Mouse (Mus musculus) embryonic facial prominence, embryonic 15.5 days (tissue): ENCODE measurements around the gene Pcnp. TPM values are rescaled to one million over a fixed set of nuclear protein-coding genes. Genes with fewer than 3 reads are reported as not detected.
"Not testable (repeated sequence)": the region's sequence is repeated elsewhere in the genome, so short reads cannot be mapped to it uniquely, and the experiment has no call there.

ENCODE experiments used
- ATAC-seq: fragments of 200-750 bp; cut with Nextera tagmentation; 2 replicates; pipeline ENCODE4 v1.8.0; 2017; ENCODE audit warnings: low read depth, moderate TSS enrichment; ENCODE audit not compliant: insufficient number of reproducible peaks, low FRiP score, low TSS enrichment
- H3K27ac ChIP-seq: fragments of 300-500 bp; sonication (generic); replicated peaks from 2 replicates; pipeline ENCODE4 v1.5.1; 2015; ENCODE audit warnings: mild to moderate bottlenecking, inconsistent platforms
- H3K27me3 ChIP-seq: fragments of 300-500 bp; sonication (generic); 2 replicates; pipeline ENCODE4 v1.6.1; 2015; ENCODE audit warnings: inconsistent platforms
- H3K36me3 ChIP-seq: fragments of 300-500 bp; sonication (generic); 2 replicates; pipeline ENCODE4 v1.6.1; 2015; ENCODE audit warnings: mild to moderate bottlenecking, inconsistent platforms
- H3K4me1 ChIP-seq: fragments of 300-500 bp; sonication (generic); 2 replicates; pipeline ENCODE4 v1.6.1; 2015; ENCODE audit warnings: inconsistent platforms
- H3K4me2 ChIP-seq: fragments of 300-500 bp; sonication (generic); replicated peaks from 2 replicates; pipeline ENCODE4 v1.6.1; 2015; ENCODE audit warnings: mild to moderate bottlenecking, inconsistent platforms
- H3K4me3 ChIP-seq: fragments of 300-500 bp; sonication (generic); replicated peaks from 2 replicates; pipeline ENCODE4 v1.5.1; 2015; ENCODE audit warnings: mild to moderate bottlenecking, inconsistent platforms
- H3K9ac ChIP-seq: fragments of 300-500 bp; sonication (generic); 2 replicates; pipeline ENCODE4 v1.6.1; 2015; ENCODE audit warnings: inconsistent platforms
- H3K9me3 ChIP-seq: fragments of 300-500 bp; sonication (generic); replicated peaks from 2 replicates; pipeline ENCODE4 v1.6.1; 2016; ENCODE audit warnings: inconsistent platforms
- WGBS: fragments of 180-500 bp; shearing (Covaris S2); methylation state at CpG from one replicate; pipeline ENCODE4 v1.1.7; 2015; 5-methylcytosine and 5-hydroxymethylcytosine counted together
- polyA plus RNA-seq: library from polyadenylated mRNA; unstranded; fragments of >200 nt; fragmentation: Nextera tagmentation; extraction: Ambion mirVana; gene quantifications from 2 replicates; pipeline ENCODE4 v1.2.1, GENCODE M21; 2015

Gene Pcnp
- 211 and 218 TPM in 2 replicates for polyA plus RNA-seq

GRCm38 (mm10) chr16:56029661-56030082, at the start of gene Pcnp:
Gene Pcnp, minus strand, starts transcription at chr16:56029739.
- H3K9ac ChIP-seq, result peak within 1 kb of the TSS; percentile 85
- peak within 1 kb of the TSS; percentile 79 for H3K4me3 ChIP-seq
- peak within 1 kb of the TSS; percentile 62 for H3K4me2 ChIP-seq
- ATAC-seq, result peak; percentile 99
- H3K36me3 ChIP-seq, result peaks cover 27% of the 10 kb centered on the region
- peaks cover 15% of the 10 kb centered on the region for H3K4me1 ChIP-seq
- WGBS, result 1% methylated on average over 39 of the region's 39 CpGs
- H3K27me3 ChIP-seq, result no peaks in the 10 kb centered on the region
- no peaks in the 10 kb centered on the region for H3K9me3 ChIP-seq
- H3K27ac ChIP-seq, result peak within 1 kb of the TSS; percentile 85

- Histone ChIP-seq H3K27ac (peak overlapping the region; percentile 94), H3K4me3 (peak overlapping the region; percentile 86), H3K27me3 (no peaks in the 10 kb centered on the region), H3K36me3 (no peaks in the 10 kb centered on the region; the same call in 1 of the 2 replicates), H3K4me1 (peaks cover 11% of the 10 kb centered on the region; the same call in 1 of the 2 replicates), H3K9ac (peak overlapping the region; percentile 71), H3K9me3 (no peaks in the 10 kb centered on the region), H3K4me2 (peak overlapping the region; percentile 51)
- 10% methylated on average over 11 of the region's 11 CpGs for WGBS
- no peak for ATAC-seq
These were observed 46.8 kb upstream of the Pcnp start for GRCm38 (mm10) chr16:56076121-56076869.

DNA sequence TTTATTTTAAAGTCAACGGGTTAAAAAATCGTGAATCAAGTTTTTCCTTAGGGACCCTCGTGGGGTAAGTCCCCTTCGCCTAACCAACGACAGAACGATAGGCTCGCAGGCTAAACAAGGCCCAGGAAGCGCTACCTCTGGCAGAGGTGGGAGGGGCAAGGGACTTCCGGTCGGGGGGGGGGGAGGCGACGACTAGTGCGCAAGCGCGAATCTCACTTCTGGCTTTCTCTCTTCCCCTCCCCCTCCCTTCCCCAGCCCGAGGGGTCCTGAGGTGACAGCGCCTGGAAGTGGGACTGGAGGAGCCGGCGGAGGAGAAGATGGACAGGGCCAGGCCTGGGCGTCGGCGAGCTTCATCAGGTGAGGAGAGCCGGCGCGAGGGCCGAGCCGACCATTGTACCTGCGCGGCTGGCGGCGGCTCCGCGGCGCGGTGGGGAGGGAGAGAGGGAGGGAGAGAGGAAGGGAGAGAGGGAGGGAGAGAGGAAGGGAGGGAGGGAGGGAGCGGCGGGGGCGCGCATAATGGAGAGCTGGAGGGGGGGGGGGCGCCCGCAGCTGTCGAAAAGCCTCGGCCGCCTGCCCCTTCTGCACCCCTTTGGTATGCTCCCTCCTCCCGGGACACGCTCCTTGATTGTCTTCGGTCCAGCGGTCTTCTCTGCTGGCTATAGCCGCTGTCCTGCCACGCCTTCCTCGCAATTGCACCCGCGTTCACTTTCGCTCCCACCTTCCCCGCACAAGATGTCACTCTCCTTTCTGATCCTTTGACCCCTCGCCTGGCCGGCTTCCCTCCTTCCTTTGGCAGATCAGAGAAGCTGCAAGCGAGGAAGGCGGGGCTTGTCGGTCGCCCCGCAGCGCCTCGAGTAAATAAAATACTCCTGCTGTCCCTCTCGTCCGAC, 45.9 kb upstream of the Pcnp start:
- no peaks in the 10 kb centered on the region for H3K36me3 ChIP-seq
- H3K27me3 ChIP-seq, result no peaks in the 10 kb centered on the region
- WGBS, result under 1% methylated on average over 48 of the region's 66 CpGs
- H3K4me1 ChIP-seq, result peaks cover 11% of the 10 kb centered on the region; the same call in 1 of the 2 replicates
- peak overlapping the region; percentile 71 for H3K9ac ChIP-seq
- H3K4me3 ChIP-seq, result peak overlapping the region; percentile 86
- H3K9me3 ChIP-seq, result no peaks in the 10 kb centered on the region
- H3K4me2 ChIP-seq, result peak overlapping the region; percentile 51
- ATAC-seq, result peak; percentile 89
- peak overlapping the region; percentile 94 for H3K27ac ChIP-seq

DNA sequence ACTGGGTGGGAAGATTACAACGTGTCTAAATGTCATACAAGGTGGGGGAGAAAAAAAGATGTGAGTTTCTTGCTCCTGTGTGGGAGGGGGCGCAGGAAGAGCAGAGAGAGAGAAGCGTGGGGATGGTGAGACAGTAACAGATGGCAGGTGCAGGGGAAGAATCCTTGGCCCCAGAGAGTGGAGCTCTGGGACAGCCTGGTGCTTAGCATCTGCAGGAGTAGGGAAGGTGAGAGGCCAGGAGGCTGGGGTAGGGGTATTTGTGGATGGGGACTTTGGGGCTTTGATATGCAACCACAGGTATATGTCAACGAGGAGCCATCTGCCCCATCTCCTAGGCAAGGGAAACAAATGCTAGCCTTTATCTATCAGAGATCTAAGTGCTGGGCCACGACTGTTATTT, 45.0 kb upstream of the Pcnp start:
- Histone ChIP-seq H3K9ac (no peak overlapping the region), H3K4me1 (peaks cover 11% of the 10 kb centered on the region; the same call in 1 of the 2 replicates), H3K27ac (peak overlapping the region; percentile 94), H3K4me3 (no peak overlapping the region), H3K4me2 (peak overlapping the region; percentile 51), H3K27me3 (no peaks in the 10 kb centered on the region), H3K9me3 (no peaks in the 10 kb centered on the region), H3K36me3 (no peaks in the 10 kb centered on the region)
- ATAC-seq, result no peak
- 73% methylated on average over 5 of the region's 5 CpGs for WGBS

DNA sequence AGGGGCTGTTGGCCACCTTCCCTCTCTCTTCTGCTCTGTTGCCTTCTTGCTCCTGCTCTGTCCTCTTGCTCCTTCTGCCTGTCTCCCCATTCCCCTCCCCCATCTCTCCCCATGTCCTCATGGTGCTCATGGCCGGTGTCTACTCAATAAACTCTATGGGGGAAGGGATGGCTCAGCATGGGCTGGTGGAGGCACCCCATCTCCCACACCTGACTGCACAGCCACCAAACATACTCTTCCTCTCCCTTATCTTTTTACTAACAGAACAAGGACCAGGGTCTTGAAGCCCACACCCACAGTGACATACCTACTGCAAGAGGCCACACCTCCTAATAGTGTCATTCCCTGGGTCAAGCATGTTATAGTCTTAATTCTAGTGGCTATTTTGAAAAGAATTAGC, 44.6 kb upstream of the Pcnp start:
- Histone ChIP-seq H3K36me3 (no peaks in the 10 kb centered on the region), H3K4me1 (peaks cover 11% of the 10 kb centered on the region; the same call in 1 of the 2 replicates), H3K27ac (no peak overlapping the region), H3K4me3 (no peak overlapping the region), H3K4me2 (no peak overlapping the region), H3K9ac (no peak overlapping the region), H3K27me3 (no peaks in the 10 kb centered on the region), H3K9me3 (no peaks in the 10 kb centered on the region)
- ATAC-seq, result no peak
- 88% methylated on average over 1 of the region's 1 CpGs for WGBS

- H3K9me3 ChIP-seq, ATAC-seq, H3K36me3 ChIP-seq, H3K4me2 ChIP-seq, H3K27ac ChIP-seq, H3K9ac ChIP-seq, H3K4me3 ChIP-seq, H3K27me3 ChIP-seq: not testable (repeated sequence)
- H3K4me1 ChIP-seq, result peaks cover 11% of the 10 kb centered on the region; the same call in 1 of the 2 replicates
- 86% methylated on average over 6 of the region's 6 CpGs for WGBS
These were observed 43.6 kb upstream of the Pcnp start for GRCm38 (mm10) chr16:56073150-56073549.

GRCm38 (mm10) chr16:56072533-56072932, 43.0 kb upstream of the Pcnp start:
- Histone ChIP-seq H3K36me3 (no peaks in the 10 kb centered on the region), H3K9me3 (no peaks in the 10 kb centered on the region), H3K4me3 (no peak overlapping the region), H3K4me1 (peaks cover 11% of the 10 kb centered on the region; the same call in 1 of the 2 replicates), H3K9ac (no peak overlapping the region), H3K27me3 (no peaks in the 10 kb centered on the region), H3K4me2 (no peak overlapping the region), H3K27ac (no peak overlapping the region)
- 66% methylated on average over 6 of the region's 6 CpGs for WGBS
- no peak for ATAC-seq

DNA sequence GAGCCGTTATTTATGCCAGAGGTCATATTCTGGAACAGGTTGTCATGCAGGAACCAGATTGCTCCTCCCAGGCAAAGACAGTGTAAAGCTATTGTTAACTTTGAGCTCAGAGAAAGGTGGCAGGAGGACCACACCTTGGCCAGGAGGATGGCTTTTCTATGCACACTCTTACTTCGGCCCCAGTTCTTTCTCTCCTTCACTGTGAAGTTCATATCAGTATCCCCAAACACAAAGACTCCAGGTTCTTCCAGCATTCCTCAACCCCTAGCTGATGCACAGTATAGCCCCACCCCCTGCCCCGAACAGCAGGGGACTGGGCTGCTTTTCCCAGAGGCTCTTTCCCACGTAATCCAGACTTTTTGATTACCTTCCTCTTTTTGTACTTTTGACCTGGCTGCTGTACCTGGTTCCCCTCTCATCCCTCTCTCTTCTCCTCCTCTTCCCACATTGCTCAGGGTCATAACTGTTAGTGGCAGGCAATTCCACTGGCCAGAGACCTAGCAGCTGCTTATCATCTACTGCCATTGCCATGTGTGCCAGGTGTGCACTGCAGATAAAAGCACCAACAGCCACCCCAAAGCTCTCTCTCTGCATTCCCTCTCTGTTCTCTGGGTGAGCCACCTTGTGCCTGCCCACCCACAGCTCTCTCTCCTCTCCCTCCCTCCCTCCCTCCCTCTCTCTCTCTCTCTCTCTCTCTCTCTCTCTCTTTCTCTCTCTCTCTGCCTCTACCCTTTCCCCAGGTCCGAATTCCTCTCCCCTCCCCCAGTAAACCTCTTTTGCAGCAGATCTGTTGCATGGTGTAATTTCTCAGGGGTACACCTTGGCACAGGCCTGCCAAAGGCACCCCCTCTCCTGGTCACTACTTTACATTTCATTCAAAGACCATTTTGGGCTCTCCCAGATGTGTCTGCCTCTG, 42.0 kb upstream of the Pcnp start:
- Histone ChIP-seq H3K27ac (no peak overlapping the region), H3K4me2 (no peak overlapping the region), H3K9me3 (no peaks in the 10 kb centered on the region), H3K9ac (no peak overlapping the region), H3K4me1 (peaks cover 8% of the 10 kb centered on the region; the same call in 1 of the 2 replicates), H3K27me3 (no peaks in the 10 kb centered on the region), H3K36me3 (no peaks in the 10 kb centered on the region), H3K4me3 (no peak overlapping the region)
- no peak for ATAC-seq
- 36% methylated on average over 5 of the region's 5 CpGs for WGBS

GRCm38 (mm10) chr16:56068523-56069070, 39.1 kb upstream of the Pcnp start:
- no peaks in the 10 kb centered on the region for H3K36me3 ChIP-seq
- no peaks in the 10 kb centered on the region for H3K9me3 ChIP-seq
- H3K4me2 ChIP-seq, result no peak overlapping the region
- no peak overlapping the region for H3K27ac ChIP-seq
- ATAC-seq, result no peak
- H3K9ac ChIP-seq, result no peak overlapping the region
- H3K4me3 ChIP-seq, result no peak overlapping the region
- H3K4me1 ChIP-seq, result no peaks in the 10 kb centered on the region
- H3K27me3 ChIP-seq, result no peaks in the 10 kb centered on the region
- 89% methylated on average over 6 of the region's 6 CpGs for WGBS

- no peak overlapping the region for H3K4me2 ChIP-seq
- no peaks in the 10 kb centered on the region for H3K4me1 ChIP-seq
- no peak overlapping the region for H3K9ac ChIP-seq
- no peak overlapping the region for H3K27ac ChIP-seq
- no peaks in the 10 kb centered on the region for H3K27me3 ChIP-seq
- ATAC-seq, result no peak
- no peaks in the 10 kb centered on the region for H3K36me3 ChIP-seq
- H3K9me3 ChIP-seq, result no peaks in the 10 kb centered on the region
- H3K4me3 ChIP-seq, result no peak overlapping the region
- WGBS, result 43% methylated on average over 8 of the region's 8 CpGs
These were observed 36.6 kb upstream of the Pcnp start for GRCm38 (mm10) chr16:56066113-56066512.
